Mouse (Mus musculus) limb, embryonic 15.5 days (tissue): Measurements from ENCODE around the gene H6pd. TPM values are rescaled to one million over a fixed set of nuclear protein-coding genes. Genes with fewer than 3 reads are reported as not detected.

Experiments
- ATAC-seq: fragments of 200-750 bp; cut with Nextera tagmentation; 2 replicates; pipeline ENCODE4 v1.8.0; 2017; ENCODE audit warnings: low read depth, moderate TSS enrichment; ENCODE audit not compliant: insufficient number of reproducible peaks, low FRiP score, low TSS enrichment
- H3K27ac ChIP-seq: fragments of 300-500 bp; sonication (generic); 2 replicates; pipeline ENCODE4 v1.5.1; 2015; ENCODE audit warnings: moderate library complexity, mild to moderate bottlenecking, inconsistent platforms
- H3K27me3 ChIP-seq: fragments of 300-500 bp; sonication (generic); 2 replicates; pipeline ENCODE4 v1.6.1; 2015; ENCODE audit warnings: inconsistent platforms
- H3K36me3 ChIP-seq: fragments of 300-500 bp; sonication (generic); 2 replicates; pipeline ENCODE4 v1.6.1; 2015; ENCODE audit warnings: inconsistent platforms
- H3K4me1 ChIP-seq: fragments of 300-500 bp; sonication (generic); 2 replicates; pipeline ENCODE4 v1.6.1; 2015; ENCODE audit warnings: inconsistent platforms
- H3K4me2 ChIP-seq: fragments of 300-500 bp; sonication (generic); 2 replicates; pipeline ENCODE4 v1.6.1; 2015; ENCODE audit warnings: mild to moderate bottlenecking, inconsistent platforms
- H3K4me3 ChIP-seq: fragments of 300-500 bp; sonication (generic); 2 replicates; pipeline ENCODE4 v1.5.1; 2015; ENCODE audit warnings: mild to moderate bottlenecking, inconsistent platforms
- H3K9ac ChIP-seq: fragments of 300-500 bp; sonication (generic); 2 replicates; pipeline ENCODE4 v1.6.1; 2015; ENCODE audit warnings: inconsistent platforms
- H3K9me3 ChIP-seq: fragments of 300-500 bp; sonication (generic); 2 replicates; pipeline ENCODE4 v1.6.1; 2016; ENCODE audit warnings: inconsistent platforms
- WGBS: fragments of 180-500 bp; shearing (Covaris S2); methylation state at CpG from one replicate; pipeline ENCODE4 v1.1.7; 2015; 5-methylcytosine and 5-hydroxymethylcytosine counted together
- polyA plus RNA-seq: library from polyadenylated mRNA; unstranded; fragments of >200 nt; fragmentation: Nextera tagmentation; extraction: Ambion mirVana; gene quantifications from 2 replicates; pipeline ENCODE4 v1.2.1, GENCODE M21; 2015

Gene H6pd
- polyA plus RNA-seq, 1 experiment from 2014 or later, result 13.4 TPM

- 95% methylated on average over 10 of the region's 10 CpGs for WGBS
- no peak overlapping the region for H3K27ac ChIP-seq
- no peaks in the 10 kb centered on the region for H3K36me3 ChIP-seq
- H3K9me3 ChIP-seq, result no peaks in the 10 kb centered on the region
- H3K9ac ChIP-seq, result no peak overlapping the region
- H3K4me1 ChIP-seq, result peaks cover 49% of the 10 kb centered on the region
- no peak for ATAC-seq
- no peaks in the 10 kb centered on the region for H3K27me3 ChIP-seq
- no peak overlapping the region for H3K4me3 ChIP-seq
- H3K4me2 ChIP-seq, result no peak overlapping the region
Observed at GRCm38 (mm10) chr4:150005231-150005630, 3.6 kb downstream of the H6pd start.

DNA sequence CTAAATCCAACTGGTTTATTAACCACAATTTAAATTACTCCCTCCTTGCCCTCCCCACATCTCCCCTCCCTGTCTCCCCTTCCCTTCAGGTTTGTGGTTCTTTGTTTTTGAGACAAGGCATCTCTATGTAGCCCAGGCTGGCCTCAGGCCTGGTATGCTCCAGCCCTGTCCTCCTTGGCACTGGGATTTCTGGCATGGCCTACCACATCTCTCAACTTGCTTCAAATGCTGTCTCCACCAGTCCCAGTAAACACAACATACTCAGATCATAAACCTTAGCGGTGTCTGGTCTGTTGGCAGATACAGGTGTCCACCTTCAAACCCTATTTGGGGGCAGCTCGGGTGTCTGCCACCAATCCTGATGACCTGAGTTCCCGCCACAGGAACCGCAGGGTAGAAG, 5.2 kb downstream of the H6pd start:
- Histone ChIP-seq H3K36me3 (no peaks in the 10 kb centered on the region), H3K27me3 (no peaks in the 10 kb centered on the region), H3K9ac (no peak overlapping the region), H3K4me1 (peaks cover 55% of the 10 kb centered on the region), H3K4me3 (no peak overlapping the region), H3K9me3 (no peaks in the 10 kb centered on the region), H3K27ac (no peak overlapping the region), H3K4me2 (no peak overlapping the region)
- 63% methylated on average over 4 of the region's 4 CpGs for WGBS
- ATAC-seq, result no peak

DNA sequence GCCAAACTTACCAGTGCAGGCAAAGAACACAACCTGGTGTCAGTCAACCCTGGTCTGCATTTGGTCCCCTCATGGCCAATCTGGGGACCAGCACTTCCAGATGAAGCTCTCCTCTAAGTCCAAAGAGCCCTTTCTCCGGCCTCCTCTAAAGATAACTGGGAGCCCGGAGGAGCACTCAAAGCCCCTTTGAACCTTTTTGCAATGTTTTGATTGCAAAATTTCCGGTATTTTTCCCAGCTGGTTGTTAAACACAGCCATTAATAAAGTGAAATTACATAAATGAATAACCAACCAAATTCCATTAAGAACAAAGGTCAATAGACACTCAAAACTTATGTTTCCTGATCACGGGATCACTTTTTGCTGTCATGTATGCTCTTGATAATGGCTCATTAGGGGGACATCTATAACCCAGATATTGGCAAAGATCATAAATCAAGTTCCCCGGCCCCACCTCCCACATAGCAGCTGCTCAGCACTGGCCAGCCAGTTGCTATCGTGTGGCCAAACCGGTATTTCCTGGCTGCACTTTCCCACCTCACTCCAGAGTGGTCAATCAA, 5.7 kb downstream of the H6pd start:
- Histone ChIP-seq H3K9me3 (no peaks in the 10 kb centered on the region), H3K4me3 (no peak overlapping the region), H3K4me2 (no peak overlapping the region), H3K27ac (no peak overlapping the region), H3K4me1 (peaks cover 51% of the 10 kb centered on the region), H3K9ac (no peak overlapping the region), H3K27me3 (no peaks in the 10 kb centered on the region), H3K36me3 (no peaks in the 10 kb centered on the region)
- no peak for ATAC-seq
- WGBS, result 37% methylated on average over 7 of the region's 7 CpGs

GRCm38 (mm10) chr4:150002021-150002528, 6.7 kb downstream of the H6pd start:
- 62% methylated on average over 12 of the region's 12 CpGs for WGBS
- no peak overlapping the region for H3K27ac ChIP-seq
- H3K27me3 ChIP-seq, result no peaks in the 10 kb centered on the region
- ATAC-seq, result no peak
- peaks cover 46% of the 10 kb centered on the region for H3K4me1 ChIP-seq
- no peak overlapping the region for H3K9ac ChIP-seq
- H3K9me3 ChIP-seq, result no peaks in the 10 kb centered on the region
- no peak overlapping the region for H3K4me3 ChIP-seq
- H3K4me2 ChIP-seq, result no peak overlapping the region
- no peaks in the 10 kb centered on the region for H3K36me3 ChIP-seq

DNA sequence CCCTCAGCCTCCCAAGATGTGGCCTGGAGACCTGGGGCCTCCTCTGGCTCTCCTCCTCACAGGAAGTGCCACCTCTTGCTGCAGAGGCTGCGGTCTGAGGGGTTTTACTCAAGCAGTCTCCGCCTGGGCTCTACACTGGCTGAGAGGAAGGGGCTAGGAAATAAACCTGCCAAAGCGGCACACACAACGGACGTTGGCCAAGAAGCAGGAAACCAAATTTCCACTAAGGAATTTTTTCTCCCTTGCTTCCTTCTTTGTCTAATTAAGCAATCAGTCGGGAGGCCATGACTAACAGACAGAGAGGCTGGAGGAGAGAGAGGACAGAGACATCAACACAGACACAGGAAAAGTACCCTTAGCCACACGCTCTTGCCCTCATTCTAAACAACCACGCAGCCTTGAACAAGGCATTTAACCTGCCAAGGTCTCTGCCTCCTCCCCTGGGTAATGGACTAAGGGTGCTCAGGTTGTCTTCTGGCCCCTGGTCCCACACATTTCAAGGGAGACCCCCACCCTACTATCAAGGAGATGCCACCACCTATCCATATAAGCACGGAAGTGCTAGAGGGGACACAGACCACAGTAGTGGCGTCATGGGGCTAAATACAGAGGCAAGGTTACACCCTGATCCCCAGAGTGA, 7.5 kb downstream of the H6pd start:
- Histone ChIP-seq H3K27me3 (no peaks in the 10 kb centered on the region), H3K9ac (no peak overlapping the region), H3K27ac (peak overlapping the region; percentile 52; the same call in 1 of the 2 replicates), H3K4me1 (peaks cover 49% of the 10 kb centered on the region), H3K9me3 (no peaks in the 10 kb centered on the region), H3K4me2 (no peak overlapping the region), H3K4me3 (no peak overlapping the region), H3K36me3 (no peaks in the 10 kb centered on the region)
- ATAC-seq, result no peak
- WGBS, result 55% methylated on average over 10 of the region's 10 CpGs

DNA sequence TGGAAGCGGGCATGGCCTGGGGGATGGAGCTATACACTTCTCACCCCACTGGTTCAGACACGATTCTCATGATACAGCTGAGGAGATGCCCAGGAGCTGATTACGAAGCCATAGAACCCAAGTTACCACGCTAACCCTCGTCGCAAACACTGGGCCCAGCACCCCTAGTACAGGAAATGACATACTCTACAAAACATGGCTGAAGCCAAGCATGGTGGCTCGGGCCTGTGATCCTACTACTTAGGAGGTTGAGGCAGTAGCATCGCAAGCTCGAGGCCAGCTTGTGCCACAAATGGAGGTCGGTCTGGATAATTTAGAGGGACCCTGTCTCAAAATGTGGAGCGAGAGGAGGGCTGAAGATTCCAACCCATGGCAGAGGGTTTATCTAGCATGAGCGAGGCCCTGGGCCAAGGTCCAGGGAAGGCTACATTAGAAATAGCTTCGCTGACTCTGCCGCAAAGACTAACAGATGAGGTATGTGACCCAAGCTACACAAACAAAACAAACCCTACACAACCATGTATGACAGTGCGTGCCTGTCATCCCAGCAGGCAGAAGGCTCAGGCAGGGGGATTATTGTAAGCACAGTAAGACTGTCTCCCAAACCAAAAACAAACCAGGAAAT, 8.8 kb downstream of the H6pd start:
- Histone ChIP-seq H3K9ac (no peak overlapping the region), H3K27ac (peak overlapping the region; percentile 22; the same call in 1 of the 2 replicates), H3K27me3 (no peaks in the 10 kb centered on the region), H3K4me1 (peaks cover 56% of the 10 kb centered on the region), H3K4me2 (no peak overlapping the region), H3K36me3 (no peaks in the 10 kb centered on the region), H3K4me3 (no peak overlapping the region), H3K9me3 (no peaks in the 10 kb centered on the region)
- ATAC-seq, result no peak
- WGBS, result 85% methylated on average over 15 of the region's 15 CpGs

- 84% methylated on average over 9 of the region's 9 CpGs for WGBS
- H3K4me1 ChIP-seq, result peaks cover 56% of the 10 kb centered on the region
Observed at GRCm38 (mm10) chr4:149999510-149999900, 9.3 kb downstream of the H6pd start.

GRCm38 (mm10) chr4:149998786-149999509, 9.9 kb downstream of the H6pd start:
- Histone ChIP-seq H3K27ac (no peak overlapping the region), H3K9ac (no peak overlapping the region), H3K9me3 (no peaks in the 10 kb centered on the region), H3K4me2 (no peak overlapping the region), H3K36me3 (no peaks in the 10 kb centered on the region), H3K27me3 (no peaks in the 10 kb centered on the region), H3K4me3 (no peak overlapping the region), H3K4me1 (peaks cover 56% of the 10 kb centered on the region)
- ATAC-seq, result no peak
- WGBS, result 80% methylated on average over 14 of the region's 14 CpGs

More at GRCm38 (mm10) chr4:149999510-149999900, 9.3 kb downstream of the H6pd start:
- Histone ChIP-seq H3K27ac (peak overlapping the region; percentile 22; the same call in 1 of the 2 replicates), H3K27me3 (no peaks in the 10 kb centered on the region), H3K4me3 (no peak overlapping the region), H3K9ac (no peak overlapping the region), H3K4me2 (no peak overlapping the region), H3K9me3 (no peaks in the 10 kb centered on the region), H3K36me3 (no peaks in the 10 kb centered on the region)
- no peak for ATAC-seq

- Histone ChIP-seq H3K9me3 (no peaks in the 10 kb centered on the region), H3K4me3 (no peak overlapping the region), H3K4me1 (peaks cover 50% of the 10 kb centered on the region), H3K4me2 (no peak overlapping the region), H3K27ac (no peak overlapping the region), H3K27me3 (no peaks in the 10 kb centered on the region), H3K9ac (no peak overlapping the region), H3K36me3 (0 out of 2 replicates have a peak, but pooled peaks cover 6% of the 10 kb centered on the region)
- ATAC-seq, result no peak
- 52% methylated on average over 10 of the region's 10 CpGs for WGBS
Observed at GRCm38 (mm10) chr4:149997999-149998398, 10.8 kb downstream of the H6pd start.

DNA sequence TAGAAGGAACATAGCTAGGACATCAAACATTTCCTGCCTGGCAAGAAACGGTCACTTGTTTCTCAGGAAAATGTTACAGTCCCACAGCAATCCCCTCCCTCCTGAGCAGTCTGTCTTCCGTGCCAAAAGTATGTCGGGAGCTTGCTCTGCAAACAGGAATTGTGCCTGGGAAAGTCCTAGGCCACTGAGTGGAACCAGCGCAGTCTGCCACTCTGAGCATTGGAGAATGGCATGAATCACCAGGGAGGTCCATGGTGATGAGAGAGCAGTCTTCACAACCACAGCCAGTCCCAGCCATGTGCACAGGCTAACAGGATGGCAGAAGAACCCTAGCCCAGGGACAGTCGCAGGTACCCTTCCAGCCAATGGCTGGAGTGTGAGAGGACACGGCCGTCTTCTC, 12.4 kb downstream of the H6pd start:
- no peaks in the 10 kb centered on the region for H3K27me3 ChIP-seq
- H3K36me3 ChIP-seq, result 0 out of 2 replicates have a peak, but pooled peaks cover 6% of the 10 kb centered on the region
- 67% methylated on average over 7 of the region's 7 CpGs for WGBS
- H3K9ac ChIP-seq, result no peak overlapping the region
- H3K4me3 ChIP-seq, result no peak overlapping the region
- H3K4me1 ChIP-seq, result peaks cover 39% of the 10 kb centered on the region
- no peaks in the 10 kb centered on the region for H3K9me3 ChIP-seq
- H3K4me2 ChIP-seq, result no peak overlapping the region
- H3K27ac ChIP-seq, result no peak overlapping the region
- no peak for ATAC-seq

- Histone ChIP-seq H3K4me1 (peaks cover 39% of the 10 kb centered on the region), H3K4me2 (no peak overlapping the region), H3K4me3 (no peak overlapping the region), H3K9ac (no peak overlapping the region), H3K36me3 (0 out of 2 replicates have a peak, but pooled peaks cover 6% of the 10 kb centered on the region), H3K27me3 (no peaks in the 10 kb centered on the region), H3K27ac (no peak overlapping the region), H3K9me3 (no peaks in the 10 kb centered on the region)
- no peak for ATAC-seq
- 85% methylated on average over 7 of the region's 7 CpGs for WGBS
Observed at GRCm38 (mm10) chr4:149995911-149996310, 12.9 kb downstream of the H6pd start.
